Mouse (Mus musculus): ENCODE measurements around the gene Col6a5.
A peak's percentile ranks its signal among the peaks of the same experiment; 100 is the strongest.
"Not testable (repeated sequence)": the region's sequence is repeated elsewhere in the genome, so short reads cannot be mapped to it uniquely, and the experiment has no call there.

The Col6a5 gene

DNA sequence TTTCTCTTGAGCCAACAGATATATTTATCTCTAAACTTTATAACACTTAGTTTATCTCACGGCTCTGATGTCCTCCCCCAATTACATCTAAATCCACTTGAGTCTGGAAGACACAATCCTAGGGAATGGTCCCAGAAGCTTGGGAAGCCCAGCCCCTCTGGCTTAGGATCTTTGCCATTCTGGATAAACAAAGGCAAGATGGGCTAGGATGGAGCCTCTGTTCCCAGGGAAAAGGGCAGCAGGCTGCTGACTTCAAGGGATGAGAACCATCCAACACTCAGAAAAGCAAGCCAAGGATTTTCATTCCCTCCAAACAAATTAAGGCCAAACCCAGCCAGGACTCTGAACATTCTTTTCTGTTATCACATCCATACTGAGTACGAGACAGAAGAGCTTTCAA, 51.1 kb downstream of the Col6a5 start:
- DNase-seq (ENCODE audit: low spot score in 2 of 2): no peak

DNA sequence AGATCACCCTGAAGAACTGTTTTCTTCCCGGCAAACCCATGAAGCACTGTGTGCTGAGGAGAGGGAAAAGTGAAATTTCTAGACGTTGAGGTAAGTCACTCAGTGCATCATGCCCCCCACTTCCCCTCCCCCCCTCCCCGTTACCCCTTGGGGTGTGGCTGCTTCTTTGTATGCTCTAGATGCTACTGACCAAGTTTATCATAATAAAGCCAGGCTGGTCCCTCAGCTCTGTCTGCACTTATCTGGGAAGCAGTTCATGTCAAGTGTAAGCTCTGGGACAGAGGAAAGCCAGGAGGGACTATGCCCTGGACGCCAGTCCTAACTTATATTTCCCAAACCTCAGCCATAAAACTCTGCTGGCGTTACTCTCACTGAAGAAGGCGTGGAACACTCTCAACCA, 53.0 kb downstream of the Col6a5 start:
- no peak for DNase-seq (ENCODE audit: low spot score in 2 of 2)

DNA sequence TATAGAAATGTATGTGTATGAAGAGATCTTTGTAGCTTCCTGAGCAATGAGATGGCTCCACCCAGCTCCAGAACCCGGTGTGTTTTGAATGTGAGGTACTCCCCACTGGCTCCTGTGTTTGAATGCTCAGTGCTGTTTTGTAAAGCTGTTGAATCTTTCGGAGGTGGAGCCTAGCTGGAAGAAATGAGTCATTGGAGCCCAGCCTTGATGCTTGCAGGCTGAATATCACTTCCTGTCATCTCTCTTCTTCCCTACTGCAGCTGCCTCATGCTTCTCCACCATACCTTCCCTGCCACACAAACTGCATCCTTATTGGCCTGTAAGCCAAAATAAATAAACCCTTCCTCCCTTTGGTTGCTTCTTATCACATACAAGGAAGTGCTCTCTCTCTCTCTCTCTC, 72.9 kb downstream of the Col6a5 start:
- no peak for DNase-seq (ENCODE audit: low spot score in 2 of 2)

DNA sequence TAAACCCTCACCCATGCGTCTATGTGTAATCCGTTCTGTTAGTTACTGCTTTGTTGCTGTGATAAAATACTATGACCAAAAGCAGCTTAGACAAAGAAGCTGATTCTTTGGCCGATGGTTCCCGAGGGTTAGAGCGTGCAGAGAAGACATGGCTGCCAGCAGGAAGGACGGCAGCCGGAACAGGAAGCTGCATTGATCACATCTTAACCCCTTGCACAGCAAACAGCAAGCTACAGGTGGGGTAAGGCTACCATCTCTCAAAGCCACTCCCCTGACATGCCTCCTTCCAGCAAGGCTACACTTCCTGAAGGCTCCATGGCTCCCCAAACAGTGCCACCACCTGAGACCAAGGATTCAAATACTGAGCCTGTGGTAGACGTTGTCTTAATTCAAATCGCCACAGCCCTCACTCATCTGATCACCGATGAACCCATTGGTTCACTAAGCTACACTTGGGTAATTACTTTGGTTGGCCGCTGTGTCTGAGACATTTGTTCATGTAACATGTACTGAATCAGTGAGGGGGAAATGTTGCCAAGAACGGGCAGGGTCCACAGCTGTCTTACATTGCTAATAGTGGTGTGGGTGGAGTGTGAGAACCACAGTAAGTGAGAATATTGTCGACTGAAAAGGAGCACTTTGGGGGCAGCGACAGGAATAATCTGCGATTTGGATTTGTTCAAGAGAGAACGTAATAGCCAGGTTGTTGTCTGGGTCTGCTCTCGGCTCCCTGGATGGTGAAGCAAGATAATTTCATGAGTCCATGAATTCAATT, 75.6 kb downstream of the Col6a5 start:
- no peak for DNase-seq (ENCODE audit: low spot score in 2 of 2)

DNA sequence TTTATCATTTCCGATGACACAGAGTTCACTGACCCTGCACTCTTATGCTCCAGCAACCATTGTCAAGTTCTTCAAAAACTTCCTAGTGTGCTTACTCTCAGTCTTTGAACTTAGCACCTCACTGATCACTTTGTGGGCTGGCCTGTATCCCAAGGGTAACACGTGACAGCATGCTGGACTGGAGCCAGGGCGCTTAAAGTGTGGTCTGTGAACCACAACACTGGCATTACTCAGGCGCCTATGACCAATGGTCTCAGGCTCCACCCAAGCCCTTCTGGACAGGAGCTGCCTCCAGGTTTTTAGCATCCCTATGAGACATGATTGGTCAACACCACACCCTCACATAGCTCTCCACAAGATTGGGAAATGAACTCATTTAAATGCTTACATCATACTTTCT, 79.7 kb downstream of the Col6a5 start:
- no peak for DNase-seq (ENCODE audit: low spot score in 2 of 2)

DNA sequence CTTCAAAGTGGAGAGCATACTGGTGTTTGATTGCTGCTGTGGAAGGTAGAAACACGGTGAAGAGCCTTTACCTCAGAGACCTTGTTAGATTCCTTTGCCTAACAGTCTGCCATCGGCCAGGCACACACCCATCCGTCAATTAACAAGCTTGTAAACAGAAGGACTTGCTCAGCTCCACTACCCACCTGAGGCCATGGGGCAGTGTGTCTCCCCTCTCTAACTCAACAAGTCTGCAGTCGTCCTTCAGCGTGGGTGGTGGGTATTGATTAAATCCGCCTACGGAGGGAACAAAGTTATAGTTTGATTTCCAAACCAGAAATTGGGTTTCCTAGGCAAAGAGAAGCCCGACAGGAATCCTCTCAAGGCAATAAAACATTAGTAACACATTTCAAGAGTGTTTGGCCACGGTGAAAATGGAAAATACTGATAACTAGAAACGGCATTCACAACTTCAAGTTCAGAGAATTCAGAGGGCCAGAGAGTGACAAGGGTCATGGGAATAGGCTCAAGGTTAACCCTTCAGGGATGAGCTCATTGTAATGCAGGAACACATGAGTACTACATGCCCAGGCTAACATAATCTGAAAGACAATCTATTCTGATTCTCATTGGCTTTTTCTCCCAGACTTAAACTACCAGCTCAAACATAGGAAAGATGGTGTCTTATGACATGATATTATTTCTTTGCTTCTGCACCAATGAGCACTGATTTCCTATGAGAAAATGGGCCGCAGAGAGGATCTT, 81.9 kb downstream of the Col6a5 start:
- no peak for DNase-seq (ENCODE audit: low spot score in 2 of 2)

DNA sequence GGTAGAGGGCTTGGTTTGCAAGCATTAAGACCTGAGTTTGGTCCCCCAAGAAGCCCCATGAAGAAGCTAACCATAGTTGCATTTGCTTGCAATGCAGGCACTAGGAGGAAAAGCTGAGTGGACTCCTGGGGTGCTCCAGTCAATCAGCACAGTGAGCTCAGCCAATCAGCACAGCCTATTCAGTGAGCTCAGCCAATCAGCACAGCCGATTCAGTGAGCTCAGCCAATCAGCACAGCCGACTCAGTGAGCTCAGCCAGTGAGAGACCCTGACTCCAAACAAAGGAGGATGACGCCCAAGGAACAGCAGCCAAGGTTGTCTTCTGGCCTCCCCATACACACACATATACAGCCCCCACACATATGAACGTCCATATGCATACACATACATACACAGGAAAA, 84.3 kb downstream of the Col6a5 start:
- no peak for DNase-seq (ENCODE audit: low spot score in 2 of 2)

DNA sequence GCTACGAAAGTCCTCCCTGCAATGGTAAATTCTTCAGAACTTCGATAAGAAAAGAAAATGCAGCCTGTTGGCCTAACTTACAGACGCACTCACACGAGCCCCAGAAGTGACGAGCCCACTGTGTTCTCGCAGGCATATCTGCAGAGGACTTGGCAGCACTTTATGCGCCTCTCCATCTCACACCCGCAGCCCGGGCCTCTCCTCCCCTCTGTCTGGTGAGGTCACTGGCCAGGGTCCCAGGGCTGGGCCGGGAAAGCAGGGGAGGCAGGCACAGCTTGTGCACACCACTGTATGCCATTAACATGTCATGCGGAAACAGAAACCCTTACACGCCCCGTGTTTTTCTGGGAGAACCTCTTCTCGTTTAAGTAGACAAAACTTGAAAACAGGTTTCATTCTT, 88.8 kb downstream of the Col6a5 start:
- no peak for DNase-seq (ENCODE audit: low spot score in 2 of 2)

DNA sequence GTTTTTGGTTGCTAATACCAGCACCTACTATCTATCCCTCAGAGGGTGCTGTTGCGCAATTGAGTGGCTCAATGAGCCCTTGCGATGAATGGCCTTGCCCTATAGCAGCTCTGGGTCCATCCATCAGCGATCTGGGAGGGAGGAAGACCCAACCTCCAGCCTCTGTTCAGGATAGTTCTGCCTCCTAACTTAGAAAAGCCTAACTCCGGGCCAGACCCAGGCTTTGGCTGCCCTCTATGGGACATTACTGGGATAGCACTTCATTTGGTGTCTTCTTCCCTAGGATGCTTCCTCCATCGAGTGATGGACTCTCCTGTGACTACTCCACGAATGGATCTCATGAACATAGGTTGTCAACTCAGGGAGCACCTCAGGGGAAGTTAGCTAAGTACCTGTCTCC, 102.7 kb downstream of the Col6a5 start:
- DNase-seq (ENCODE audit: low spot score in 2 of 2): peak; percentile 22 to 64

DNA sequence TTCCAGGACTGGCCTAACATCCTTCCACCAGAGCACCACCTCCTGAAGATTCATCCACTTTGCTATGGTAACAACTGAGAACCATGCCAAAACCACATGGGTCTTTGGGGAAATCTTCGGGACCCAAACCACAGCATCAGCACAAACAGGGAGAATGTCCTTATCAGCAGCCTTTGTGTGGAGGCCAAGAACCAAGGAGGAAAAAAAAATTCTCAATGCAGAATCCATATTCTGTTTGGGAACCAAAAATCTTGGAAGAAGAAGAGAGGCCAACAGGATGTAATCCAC, 107.7 kb downstream of the Col6a5 start:
- DNase-seq (ENCODE audit: low spot score in 2 of 2): no peak

DNA sequence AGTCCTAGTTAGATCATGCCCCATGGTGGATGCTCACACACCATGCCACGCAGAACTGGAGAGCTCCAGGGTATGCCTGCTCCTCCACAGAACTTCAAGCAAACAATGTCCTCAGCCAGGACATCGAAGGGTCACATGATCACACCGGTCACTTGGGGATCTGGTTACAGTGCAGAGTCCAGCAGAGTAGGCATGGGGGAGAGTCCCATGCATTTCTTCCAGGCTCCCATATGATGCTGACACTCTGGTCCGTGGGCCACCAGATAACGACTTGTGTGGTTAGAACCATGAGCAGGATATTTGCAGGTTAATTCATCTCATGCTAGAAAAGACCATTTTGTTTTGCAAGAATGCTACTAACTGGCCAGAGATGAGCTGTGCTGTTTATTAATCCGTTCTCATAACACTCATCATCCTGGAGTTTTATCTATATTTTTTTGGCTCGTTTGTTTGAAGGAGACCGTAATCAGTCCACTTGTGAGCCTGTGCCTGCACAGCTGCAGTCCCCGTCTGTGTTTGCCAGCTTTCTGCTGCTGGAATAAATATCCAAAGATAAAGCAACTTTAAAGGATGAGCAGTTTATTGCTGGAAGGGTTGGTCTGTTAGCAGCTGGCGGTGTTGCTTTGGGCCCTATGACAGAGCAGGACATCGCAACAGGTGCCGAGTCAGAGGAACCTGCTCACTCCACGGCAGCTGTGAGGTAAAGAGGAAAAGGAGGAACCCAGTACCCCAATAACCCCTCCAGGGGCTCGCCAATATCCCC, 108.2 kb downstream of the Col6a5 start:
- DNase-seq (ENCODE audit: low spot score in 2 of 2): no peak

DNA sequence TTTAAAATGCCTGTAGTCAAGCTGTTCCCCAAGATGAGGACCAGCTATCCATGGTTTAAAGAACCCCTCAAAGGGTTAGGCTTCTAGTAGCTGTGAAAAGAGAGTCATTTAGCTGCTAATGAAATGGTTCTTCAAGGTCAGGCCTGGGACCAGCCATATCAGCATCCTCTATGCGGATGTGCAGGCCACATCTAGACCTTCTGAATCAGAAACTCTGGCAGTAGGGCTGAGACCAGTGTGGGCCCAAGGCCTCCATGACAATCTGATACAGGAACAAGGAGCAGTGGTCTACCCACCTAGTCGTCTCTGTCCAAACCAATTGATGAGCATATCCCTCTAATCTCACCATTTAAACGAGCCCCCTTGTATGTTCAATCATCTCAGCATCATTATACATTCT, 109.4 kb downstream of the Col6a5 start:
- DNase-seq (ENCODE audit: low spot score in 2 of 2): no peak

DNA sequence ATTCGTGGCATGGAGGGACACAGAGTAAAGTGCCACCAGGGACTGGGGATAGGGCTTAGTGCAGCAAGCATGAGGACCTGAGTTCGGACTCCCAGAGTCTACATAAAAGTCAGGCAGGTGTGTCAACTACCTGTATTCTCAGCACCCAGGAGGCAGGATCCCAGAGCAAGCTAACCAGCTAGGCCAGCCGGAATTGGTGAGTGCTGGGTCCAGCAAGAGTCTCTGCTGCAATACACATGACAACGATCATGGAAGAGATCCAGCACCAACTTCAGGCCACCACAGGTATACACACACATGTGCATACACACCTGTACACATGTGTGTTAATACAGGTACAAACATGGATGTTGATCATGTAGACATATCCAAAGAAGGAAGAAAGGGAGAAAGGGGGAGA, 112.0 kb downstream of the Col6a5 start:
- no peak for DNase-seq (ENCODE audit: low spot score in 2 of 2)

DNA sequence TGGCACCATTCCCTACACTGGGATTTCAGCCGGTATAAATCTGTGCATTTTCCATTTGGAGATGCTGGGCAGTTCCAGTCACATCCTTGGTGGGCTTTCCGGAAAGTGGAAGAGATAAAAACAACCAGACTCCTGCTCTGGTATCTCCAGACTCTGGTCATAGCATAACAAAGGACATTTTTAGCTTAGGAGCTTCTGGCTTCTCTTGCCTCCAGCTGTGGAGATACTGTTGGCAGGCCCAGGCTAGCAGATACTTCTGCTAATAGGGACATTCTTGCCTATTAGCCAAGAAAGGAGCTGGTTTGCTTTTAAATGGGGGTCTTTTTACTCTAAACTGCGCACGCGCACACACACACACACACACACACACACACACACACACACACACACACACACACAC, 113.2 kb downstream of the Col6a5 start:
- DNase-seq (ENCODE audit: low spot score in 2 of 2): no peak

DNA sequence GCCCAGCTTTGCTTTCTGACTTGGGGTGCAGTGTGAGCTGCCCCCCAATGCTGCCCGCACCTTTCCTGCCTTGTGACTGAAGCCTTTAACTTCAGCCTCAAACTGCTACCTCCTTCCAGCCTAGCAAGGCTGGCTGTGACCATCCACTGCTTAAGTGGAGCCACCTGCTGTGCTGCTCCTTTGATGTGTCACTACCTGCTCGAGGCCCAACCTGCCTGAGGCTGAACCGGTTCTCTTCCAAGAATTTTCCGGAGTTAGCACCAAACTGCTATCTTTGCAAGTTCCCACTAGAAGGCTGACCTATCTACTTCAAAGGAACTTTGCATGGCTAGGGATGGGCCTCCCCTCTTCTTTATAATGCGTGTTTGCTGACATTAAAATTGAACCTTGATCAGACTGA, 119.1 kb downstream of the Col6a5 start:
- not testable (repeated sequence) for DNase-seq (ENCODE audit: low spot score in 2 of 2)

DNA sequence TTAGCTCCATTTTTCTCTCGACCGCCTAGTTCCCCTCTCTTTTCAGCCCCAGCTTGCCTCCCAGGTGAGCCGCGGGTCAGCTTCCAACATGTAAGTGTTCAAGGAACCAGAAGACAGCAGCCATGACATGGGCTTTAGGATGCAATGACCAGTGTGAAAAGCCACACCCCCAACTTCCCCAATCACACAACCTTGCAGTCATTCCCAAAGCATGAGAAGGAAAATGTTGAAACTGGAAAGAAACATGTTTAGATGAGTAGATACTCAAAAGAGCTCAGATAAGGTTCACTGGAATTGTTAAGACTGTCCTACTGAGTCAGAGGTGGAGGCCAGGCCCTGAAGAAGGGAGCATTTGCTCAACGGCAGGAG, 121.3 kb downstream of the Col6a5 start:
- no peak for DNase-seq (ENCODE audit: low spot score in 2 of 2)

DNA sequence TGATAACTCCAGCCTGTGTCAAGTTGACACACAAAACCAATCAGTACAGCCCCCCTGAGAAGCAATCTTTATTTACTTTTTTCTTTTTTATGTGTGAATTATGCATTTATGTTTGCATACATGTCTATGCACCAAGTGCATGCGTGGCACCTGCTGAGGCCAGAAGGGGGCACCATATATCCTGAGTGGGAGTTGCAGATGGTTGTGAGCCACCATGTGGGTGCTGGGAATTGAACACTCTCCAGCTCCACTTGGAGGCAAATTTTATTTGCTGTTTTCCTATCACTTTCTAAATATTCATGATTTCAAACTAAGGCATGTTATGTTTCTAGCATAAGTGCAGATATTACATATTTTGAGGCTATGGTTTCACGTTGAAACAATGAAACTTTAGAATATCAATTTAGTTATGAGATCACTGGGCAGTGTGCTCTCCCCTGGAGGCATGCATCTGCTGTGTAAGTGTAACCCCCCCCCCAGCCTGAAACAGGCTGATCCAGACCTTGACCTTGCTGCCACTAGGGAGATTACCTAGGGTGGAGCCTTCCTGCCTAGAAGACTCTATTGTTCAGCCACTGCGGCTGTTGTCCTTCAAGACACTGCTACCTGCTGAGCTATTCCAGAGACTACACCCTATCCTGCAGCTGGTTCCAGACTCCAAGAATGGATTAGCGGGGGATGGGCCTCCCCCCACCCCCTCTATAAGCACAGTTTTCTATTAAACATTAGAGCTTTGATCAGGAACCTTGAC, 121.9 kb downstream of the Col6a5 start:
- DNase-seq (ENCODE audit: low spot score in 2 of 2): no peak

DNA sequence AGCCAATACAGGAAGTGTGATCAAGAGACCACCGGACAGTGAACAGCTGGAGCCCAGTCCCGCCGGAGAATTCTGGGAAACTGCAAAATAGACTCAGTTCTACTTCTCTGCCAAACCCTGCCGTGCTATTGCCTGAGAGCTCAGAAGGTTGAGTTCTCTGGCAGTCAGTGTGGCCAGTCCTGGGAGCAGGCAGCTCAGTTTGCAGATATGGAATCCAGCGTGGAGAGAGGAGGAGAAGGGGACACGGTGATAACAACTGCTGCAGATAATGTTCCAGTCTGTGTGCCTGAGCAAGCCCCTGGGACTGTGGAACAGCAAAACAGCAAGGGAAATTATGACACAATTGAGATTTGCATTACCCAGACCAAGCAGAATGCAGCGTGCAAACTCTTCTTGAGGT, 124.9 kb downstream of the Col6a5 start:
- DNase-seq (ENCODE audit: low spot score in 2 of 2): no peak

DNA sequence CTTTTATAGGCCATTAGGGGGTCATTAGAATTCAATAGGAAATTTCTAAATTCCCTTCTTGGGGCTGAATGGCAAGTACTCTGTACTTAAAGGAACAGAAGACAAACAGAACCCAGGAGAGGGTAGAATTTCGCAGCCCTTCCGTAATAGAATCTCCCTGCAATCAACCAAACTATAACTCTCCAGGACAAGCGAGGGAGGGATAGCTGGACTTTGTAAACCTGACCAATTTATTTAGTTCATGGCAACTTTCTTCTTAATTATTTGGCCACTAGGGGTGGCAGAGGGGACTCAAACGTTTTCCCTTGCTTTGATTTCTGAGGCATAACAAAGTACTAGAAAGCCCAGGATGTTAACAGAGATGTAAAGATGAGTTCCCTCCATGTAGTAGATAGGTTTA, 125.6 kb downstream of the Col6a5 start:
- DNase-seq (ENCODE audit: low spot score in 2 of 2): no peak

DNA sequence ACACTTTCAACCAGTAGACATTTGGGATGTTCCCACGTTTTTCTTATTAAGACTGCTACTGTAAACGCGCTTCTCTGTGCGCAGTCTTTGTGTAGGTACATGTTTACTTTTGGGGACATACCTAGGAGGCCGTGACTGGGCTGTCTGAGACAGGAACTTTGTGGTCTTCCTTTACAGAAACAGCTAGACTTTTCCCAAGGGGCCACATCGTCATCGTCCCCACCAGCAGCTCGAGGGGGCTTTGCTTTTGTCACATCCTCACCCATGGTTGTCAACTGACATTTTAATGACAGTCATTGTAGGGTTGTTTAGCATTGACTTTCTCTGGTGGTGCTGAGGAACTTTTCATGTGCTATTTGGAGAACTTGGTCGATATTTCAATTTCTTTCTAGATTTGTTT, 129.2 kb downstream of the Col6a5 start:
- no peak for DNase-seq (ENCODE audit: low spot score in 2 of 2)

DNA sequence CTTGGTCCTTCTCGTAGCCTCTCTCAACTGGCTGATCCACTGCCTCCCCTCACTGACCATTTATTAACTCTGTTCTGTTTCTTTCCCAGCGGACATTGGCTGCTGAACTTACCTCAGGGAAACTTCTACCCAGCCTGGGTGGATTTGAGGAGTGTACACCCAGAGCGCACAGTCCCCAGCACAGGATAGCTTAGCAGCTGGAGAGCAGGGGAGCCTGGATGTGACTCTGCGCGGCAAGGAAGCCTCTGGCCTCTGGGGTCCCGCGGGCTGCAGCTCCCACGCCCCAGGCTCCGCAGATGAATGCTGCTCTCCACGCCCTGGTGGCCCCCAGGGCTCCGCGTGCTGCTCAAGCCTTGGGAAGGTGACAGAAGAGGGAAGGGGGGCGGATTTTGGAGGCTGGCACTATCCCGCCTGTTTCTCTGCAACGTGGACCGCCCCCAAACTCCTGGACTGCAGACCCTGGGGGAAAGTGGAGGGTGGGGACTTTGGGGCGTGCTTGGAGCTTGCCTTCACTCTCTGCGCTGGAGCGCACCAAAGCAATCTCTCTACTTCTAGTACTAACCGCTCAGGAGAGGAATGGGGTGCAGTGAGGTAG, 132.6 kb downstream of the Col6a5 start, which contains the start of gene Col6a6:
TSS of gene Col6a6 (minus strand) at position 370 of the 595 bp plus-strand sequence.
- DNase-seq (ENCODE audit: low spot score in 2 of 2): no peak

All from frontal cortex, postnatal 10 days (tissue).